Mouse (Mus musculus) testis, postnatal 10 days (tissue): ENCODE results near the gene Slc22a23.
"Not testable (repeated sequence)": the region's sequence is repeated elsewhere in the genome, so short reads cannot be mapped to it uniquely, and the experiment has no call there.

Source experiments
- DNase-seq: peaks from one replicate; pipeline ENCODE4 v3.0.0; 2021; ENCODE audit warnings: low spot score

Slc22a23 gene

GRCm38 (mm10) chr13:34345128-34346085 is at the start of gene Slc22a23:
TSS of gene Slc22a23 (minus strand) at chr13:34345182.
- peak; percentile 69 for DNase-seq

GRCm38 (mm10) chr13:34394305-34394704 is 49.3 kb upstream of the Slc22a23 start:
- not testable (repeated sequence) for DNase-seq

DNA sequence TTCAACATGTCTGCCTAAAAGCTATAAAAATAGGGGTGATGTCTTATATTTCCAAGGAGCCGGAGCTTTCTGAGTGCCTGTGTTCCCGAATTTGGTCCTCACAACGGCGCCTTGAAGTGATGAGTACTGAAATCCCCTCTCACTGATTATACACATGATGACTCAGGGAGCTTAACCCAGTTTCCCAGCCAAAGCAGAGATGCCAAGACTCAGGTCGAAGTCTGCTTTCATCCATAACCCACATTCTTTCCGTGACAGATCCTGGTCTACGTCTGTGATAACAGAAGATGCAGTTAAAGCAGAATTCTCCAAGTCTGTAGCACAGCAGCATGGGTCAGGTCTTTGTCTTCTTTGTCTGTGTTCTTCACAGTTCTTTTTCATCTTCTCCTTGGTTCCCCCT is 47.4 kb upstream of the Slc22a23 start:
- no peak for DNase-seq

- no peak for DNase-seq
Measured at GRCm38 (mm10) chr13:34388219-34388618, 43.2 kb upstream of the Slc22a23 start.

GRCm38 (mm10) chr13:34383416-34383815 is 38.4 kb upstream of the Slc22a23 start:
- DNase-seq = no peak

DNA sequence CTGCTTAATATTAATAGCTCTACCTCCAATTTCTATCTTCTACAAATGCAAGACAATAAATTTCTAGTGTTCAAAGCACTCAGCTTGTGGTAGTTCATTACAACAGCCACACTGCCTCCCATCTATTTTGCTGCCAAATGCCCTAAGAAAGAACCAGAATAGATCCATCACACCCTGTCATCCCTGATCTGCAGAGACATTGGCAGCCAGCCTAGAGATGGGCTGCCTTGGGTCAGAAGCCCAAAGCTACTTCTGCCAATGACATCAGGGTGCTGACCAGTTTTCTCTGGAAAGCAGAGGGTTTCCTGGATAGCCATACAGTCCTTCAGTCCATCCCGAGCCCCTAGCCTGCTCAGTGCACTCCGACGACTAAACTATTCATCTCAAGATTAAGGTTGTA is 33.9 kb upstream of the Slc22a23 start:
- DNase-seq = no peak

- no peak for DNase-seq
Measured at GRCm38 (mm10) chr13:34375145-34375544, 30.2 kb upstream of the Slc22a23 start.

- no peak for DNase-seq
Measured at GRCm38 (mm10) chr13:34372870-34373478, 28.0 kb upstream of the Slc22a23 start.

- DNase-seq = no peak
Measured at GRCm38 (mm10) chr13:34371951-34372869, 27.2 kb upstream of the Slc22a23 start.

GRCm38 (mm10) chr13:34370281-34370825 is 25.4 kb upstream of the Slc22a23 start:
- DNase-seq = no peak

DNA sequence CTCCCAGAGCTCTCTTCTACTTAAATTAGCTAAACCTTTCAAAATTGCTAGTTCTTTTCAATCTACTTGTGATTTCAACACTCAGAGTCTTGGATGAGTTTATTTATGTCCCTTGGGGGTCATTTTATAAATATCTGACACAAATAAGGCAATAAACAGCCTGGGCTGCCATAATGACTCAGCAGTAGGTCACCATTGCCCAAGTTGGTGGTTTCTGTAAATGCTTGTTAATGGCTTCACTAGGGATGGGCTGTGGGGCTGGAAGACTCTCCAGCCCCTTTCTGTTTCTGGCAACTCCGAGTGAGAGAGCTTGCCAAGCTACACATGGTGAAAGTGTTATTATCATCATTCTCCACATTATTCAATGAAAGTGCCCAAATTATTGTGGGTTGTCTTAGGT is 20.2 kb upstream of the Slc22a23 start:
- no peak for DNase-seq

- no peak for DNase-seq
Measured at GRCm38 (mm10) chr13:34355656-34356055, 10.7 kb upstream of the Slc22a23 start.

DNA sequence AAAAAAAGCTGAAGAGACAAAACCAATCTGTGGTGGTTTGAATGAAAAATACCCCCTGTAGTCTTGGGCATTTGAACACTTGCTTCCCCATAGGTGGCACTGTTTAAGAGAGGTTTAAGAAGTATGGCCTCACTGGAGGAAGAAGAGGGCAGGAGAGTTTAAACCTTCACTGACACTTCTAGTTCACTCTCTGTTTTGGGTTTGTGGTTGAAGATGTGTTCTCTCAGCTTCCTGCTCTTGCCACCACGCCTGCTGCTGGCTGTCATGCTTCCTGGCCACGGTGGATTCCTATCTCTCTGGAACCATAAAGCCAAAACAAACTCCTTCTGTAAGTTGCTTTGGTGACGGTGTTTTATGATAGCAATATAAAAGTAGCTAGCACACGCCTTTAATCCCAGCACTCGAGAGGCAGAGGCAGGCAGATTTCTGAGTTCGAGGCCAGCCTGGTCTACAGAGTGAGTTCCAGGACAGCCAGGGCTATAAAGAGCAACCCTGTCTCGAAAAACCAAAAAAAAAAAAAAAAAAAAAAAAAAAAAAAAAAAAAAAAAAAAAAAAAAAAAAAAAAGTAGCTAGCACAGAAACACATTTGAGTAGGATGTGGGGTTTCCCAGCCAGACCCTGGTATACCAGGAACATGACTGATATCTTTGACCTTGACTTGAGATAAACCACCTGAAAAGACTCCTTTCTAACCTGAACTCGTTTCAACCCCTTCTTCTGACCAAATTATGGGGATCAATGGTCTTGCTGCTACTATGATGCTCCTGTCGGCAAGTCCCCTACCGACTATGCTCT is 10.0 kb upstream of the Slc22a23 start:
- DNase-seq = no peak

DNA sequence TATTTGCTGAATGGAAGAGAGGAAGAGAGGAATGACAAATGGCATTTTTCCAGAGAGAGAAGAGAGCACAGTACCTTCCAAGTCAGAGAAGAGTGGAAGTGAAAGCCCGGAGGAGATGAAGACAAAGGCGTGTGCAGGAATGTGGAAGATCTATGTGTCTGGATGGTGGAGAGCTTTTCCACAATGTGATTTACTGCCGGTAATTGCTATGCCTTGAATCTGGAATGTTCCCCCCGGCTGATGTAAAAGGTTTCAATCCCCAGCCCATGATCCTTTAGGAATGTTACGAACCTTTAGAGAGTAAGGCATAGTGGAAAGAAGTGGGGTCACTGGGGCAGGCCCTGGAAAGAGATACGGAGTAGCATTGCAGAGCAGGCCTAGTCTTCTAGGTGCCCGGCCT is 8.3 kb upstream of the Slc22a23 start:
- no peak for DNase-seq

GRCm38 (mm10) chr13:34351437-34351836 is 6.5 kb upstream of the Slc22a23 start:
- DNase-seq = no peak

- DNase-seq = no peak
Measured at GRCm38 (mm10) chr13:34347960-34348889, 3.2 kb upstream of the Slc22a23 start.

DNA sequence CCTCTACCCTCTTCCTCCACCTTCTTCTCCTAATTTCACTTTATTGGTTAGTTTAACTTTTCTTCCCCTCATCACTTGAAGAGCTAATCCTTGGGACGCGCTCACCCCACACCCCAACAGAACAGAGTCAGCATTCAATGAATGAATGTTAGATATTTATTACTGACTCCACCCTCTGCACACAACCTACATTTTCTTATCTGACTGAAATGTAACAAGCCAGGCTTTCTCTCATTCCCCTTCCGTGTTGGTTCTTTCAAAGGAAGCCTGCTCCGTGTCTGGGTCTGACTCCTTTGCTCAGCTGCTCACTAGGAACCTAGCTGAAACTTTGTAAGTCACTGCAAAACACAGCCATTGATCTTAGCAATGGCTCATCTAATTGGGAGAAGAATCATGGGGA is 1.8 kb upstream of the Slc22a23 start:
- DNase-seq = no peak

DNA sequence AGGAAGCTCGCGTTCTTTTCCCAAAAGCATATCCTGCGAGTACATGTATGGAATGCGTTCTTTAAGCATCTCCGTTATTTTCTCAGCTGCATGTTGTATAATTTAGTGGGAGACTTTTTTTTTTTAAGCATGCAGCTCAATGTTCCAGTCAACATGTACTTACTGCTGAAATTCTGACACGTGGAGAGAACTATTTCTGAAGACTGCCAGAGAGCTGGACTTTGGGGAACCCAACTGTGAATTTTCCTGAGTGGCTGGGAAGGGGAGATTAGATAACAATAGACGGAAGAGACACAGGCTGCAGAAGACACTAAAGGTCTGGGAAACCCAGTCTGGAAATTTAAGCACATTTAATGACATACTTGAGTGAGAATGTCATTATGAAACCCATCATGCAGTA is 1.3 kb upstream of the Slc22a23 start:
- DNase-seq = no peak

GRCm38 (mm10) chr13:34344376-34345127 is 430 bp downstream of the Slc22a23 start:
- peak; percentile 57 for DNase-seq
